Mouse (Mus musculus) hindbrain, embryonic 10.5 days (tissue): ENCODE results near the gene Pou4f2. TPM values are rescaled to one million over a fixed set of nuclear protein-coding genes. Genes with fewer than 3 reads are reported as not detected.

ENCODE experiments used
- polyA plus RNA-seq: library from polyadenylated mRNA; unstranded; fragments of >200 nt; fragmentation: Nextera tagmentation; extraction: Ambion mirVana; gene quantifications from 2 replicates; pipeline ENCODE4 v1.2.1, GENCODE M21; 2016

Pou4f2 gene
- polyA plus RNA-seq, 1 experiment from 2014 or later, result 1.7 TPM

Other genes starting within 250 kb of the Pou4f2 start
- gene Ttc29, start 223.3 kb downstream of the Pou4f2 start, polyA plus RNA-seq, result 0.65 and 1.1 TPM in 2 replicates
- gene Rbmxl1, start 72.3 kb upstream of the Pou4f2 start, polyA plus RNA-seq, result 311 and 371 TPM in 2 replicates
- gene Slc10a7, start 72.7 kb upstream of the Pou4f2 start, polyA plus RNA-seq, result 9.3 and 12.1 TPM in 2 replicates